Mouse (Mus musculus) embryonic facial prominence, embryonic 12.5 days (tissue): ENCODE data around the gene Rsl24d1. TPM values are rescaled to one million over a fixed set of nuclear protein-coding genes. Genes with fewer than 3 reads are reported as not detected.

Source experiments
- ATAC-seq: fragments of 200-750 bp; cut with Nextera tagmentation; 2 replicates; pipeline ENCODE4 v1.8.0; 2017; ENCODE audit not compliant: insufficient number of reproducible peaks, insufficient read depth, low FRiP score, low TSS enrichment
- H3K27ac ChIP-seq: fragments of 300-500 bp; sonication (generic); 2 replicates; pipeline ENCODE4 v1.5.1; 2016; ENCODE audit warnings: mild to moderate bottlenecking
- H3K27me3 ChIP-seq: fragments of 300-500 bp; sonication (generic); 2 replicates; pipeline ENCODE4 v1.6.1; 2016; ENCODE audit warnings: mild to moderate bottlenecking, moderate library complexity
- H3K36me3 ChIP-seq: fragments of 300-500 bp; sonication (generic); 2 replicates; pipeline ENCODE4 v1.6.1; 2016; ENCODE audit warnings: mild to moderate bottlenecking
- H3K4me1 ChIP-seq: fragments of 300-500 bp; sonication (generic); 2 replicates; pipeline ENCODE4 v1.6.1; 2016
- H3K4me2 ChIP-seq: fragments of 300-500 bp; sonication (generic); replicated peaks from 2 replicates; pipeline ENCODE4 v1.6.1; 2016; ENCODE audit warnings: mild to moderate bottlenecking, moderate library complexity
- H3K4me3 ChIP-seq: fragments of 300-500 bp; sonication (generic); 2 replicates; pipeline ENCODE4 v1.5.1; 2016; ENCODE audit warnings: mild to moderate bottlenecking
- H3K9ac ChIP-seq: fragments of 300-500 bp; sonication (generic); 2 replicates; pipeline ENCODE4 v1.6.1; 2016; ENCODE audit warnings: mild to moderate bottlenecking, moderate library complexity
- H3K9me3 ChIP-seq: fragments of 300-500 bp; sonication (generic); 2 replicates; pipeline ENCODE4 v1.6.1; 2016; ENCODE audit warnings: mild to moderate bottlenecking, moderate library complexity
- WGBS: fragments of 180-500 bp; shearing (Covaris S2); methylation state at CpG from one replicate; pipeline ENCODE4 v1.1.7; 2016; 5-methylcytosine and 5-hydroxymethylcytosine counted together
- polyA plus RNA-seq: library from polyadenylated mRNA; unstranded; fragments of >200 nt; fragmentation: Nextera tagmentation; extraction: Ambion mirVana; gene quantifications from 2 replicates; pipeline ENCODE4 v1.2.1, GENCODE M21; 2016

Rsl24d1 gene
- polyA plus RNA-seq, 1 experiment from 2014 or later: 140 TPM

- Histone ChIP-seq H3K4me1 (no peaks in the 10 kb centered on the region), H3K4me3 (no peak overlapping the region), H3K36me3 (no peaks in the 10 kb centered on the region), H3K27me3 (no peaks in the 10 kb centered on the region), H3K27ac (no peak overlapping the region), H3K4me2 (no peak overlapping the region), H3K9me3 (no peaks in the 10 kb centered on the region), H3K9ac (no peak overlapping the region)
- ATAC-seq: no peak
- WGBS: 82% methylated on average over 4 of the region's 4 CpGs
Observed at GRCm38 (mm10) chr9:73157968-73158367, 44.7 kb downstream of the Rsl24d1 start.

- no peak overlapping the region for H3K4me2 ChIP-seq
- no peak overlapping the region for H3K27ac ChIP-seq
- no peaks in the 10 kb centered on the region for H3K9me3 ChIP-seq
- WGBS: 40% methylated on average over 1 of the region's 1 CpGs
- H3K9ac ChIP-seq: no peak overlapping the region
- no peaks in the 10 kb centered on the region for H3K36me3 ChIP-seq
- no peak overlapping the region for H3K4me3 ChIP-seq
- no peak for ATAC-seq
- H3K4me1 ChIP-seq: no peaks in the 10 kb centered on the region
- H3K27me3 ChIP-seq: no peaks in the 10 kb centered on the region
Observed at GRCm38 (mm10) chr9:73159265-73159664, 46.0 kb downstream of the Rsl24d1 start.

- ATAC-seq: peak; percentile 39; the same call in 1 of the 2 replicates
Observed at GRCm38 (mm10) chr9:73162571-73163333, 49.5 kb downstream of the Rsl24d1 start.

GRCm38 (mm10) chr9:73165631-73166030, 52.4 kb downstream of the Rsl24d1 start:
- Histone ChIP-seq H3K9ac (no peak overlapping the region), H3K4me2 (no peak overlapping the region), H3K27ac (no peak overlapping the region), H3K9me3 (0 out of 2 replicates have a peak, but pooled peaks cover 2% of the 10 kb centered on the region), H3K4me1 (no peaks in the 10 kb centered on the region), H3K4me3 (no peak overlapping the region), H3K36me3 (no peaks in the 10 kb centered on the region), H3K27me3 (no peaks in the 10 kb centered on the region)
- WGBS: 86% methylated on average over 4 of the region's 4 CpGs
- ATAC-seq: no peak

More at GRCm38 (mm10) chr9:73162571-73163333, 49.5 kb downstream of the Rsl24d1 start:
- no peaks in the 10 kb centered on the region for H3K36me3 ChIP-seq
- no peak overlapping the region for H3K27ac ChIP-seq
- no peaks in the 10 kb centered on the region for H3K27me3 ChIP-seq
- 17% methylated on average over 26 of the region's 26 CpGs for WGBS
- peak overlapping the region; percentile 33; the same call in 1 of the 2 replicates for H3K9ac ChIP-seq
- peak overlapping the region; percentile 23 for H3K4me3 ChIP-seq
- H3K4me1 ChIP-seq: no peaks in the 10 kb centered on the region
- no peaks in the 10 kb centered on the region for H3K9me3 ChIP-seq
- H3K4me2 ChIP-seq: peak overlapping the region; percentile 48

Other genes starting within 250 kb of the Rsl24d1 start
- 11.7 TPM in 2 replicates for gene Pygo1, start 187.8 kb upstream of the Rsl24d1 start, polyA plus RNA-seq
- gene Dyx1c1, start 154.6 kb upstream of the Rsl24d1 start, polyA plus RNA-seq: 1.5 and 1.8 TPM in 2 replicates
- gene Gm44503, start 154.6 kb upstream of the Rsl24d1 start, polyA plus RNA-seq: not detected in 2 replicates
- 13.6 and 13.8 TPM in 2 replicates for gene Ccpg1os, start 128.0 kb upstream of the Rsl24d1 start, polyA plus RNA-seq
- gene Ccpg1, start 128.0 kb upstream of the Rsl24d1 start, polyA plus RNA-seq: 22.3 and 24.9 TPM in 2 replicates
- 13.5 and 14.7 TPM in 2 replicates for gene Pigb, start 73.0 kb upstream of the Rsl24d1 start, polyA plus RNA-seq
- 6.8 and 8.9 TPM in 2 replicates for gene Rab27a, start 68.6 kb upstream of the Rsl24d1 start, polyA plus RNA-seq
- gene Khdc3, start 11.6 kb upstream of the Rsl24d1 start, polyA plus RNA-seq: 0.20 TPM in 1 of 2 replicates, not detected in the other
- gene Gm20509, start 11.0 kb upstream of the Rsl24d1 start, polyA plus RNA-seq: not detected in 2 replicates